Mouse (Mus musculus) C2C12 (cell line): ENCODE data around the gene Morn1. TPM values are rescaled to one million over a fixed set of nuclear protein-coding genes. Genes with fewer than 3 reads are reported as not detected.

Experiments used
- H3K27me3 ChIP-seq: one replicate; pipeline ENCODE4 v1.6.1; 2011; ENCODE audit not compliant: control insufficient read depth, insufficient read depth, insufficient read length
- H3K36me3 ChIP-seq: one replicate; pipeline ENCODE4 v1.6.1; 2011; ENCODE audit not compliant: control insufficient read depth, insufficient read depth
- H3K4me3 ChIP-seq: one replicate; pipeline ENCODE4 v1.5.1; 2011; ENCODE audit warnings: mild to moderate bottlenecking, control low read depth; ENCODE audit not compliant: poor library complexity, insufficient read depth, severe bottlenecking
- H3K79me2 ChIP-seq: one replicate; pipeline ENCODE4 v1.6.1; 2011; ENCODE audit not compliant: control insufficient read depth, insufficient read depth
- H3K79me3 ChIP-seq: one replicate; pipeline ENCODE4 v1.6.1; 2011; ENCODE audit warnings: low read depth, control low read depth
- H3ac ChIP-seq: one replicate; pipeline ENCODE3; 2011; ENCODE audit warnings: low read depth; ENCODE audit not compliant: control insufficient read depth, insufficient read length
- CEBPB ChIP-seq: IDR thresholded peaks from one replicate; pipeline ENCODE4 v1.6.1; 2011; ENCODE audit warnings: low read depth, mild to moderate bottlenecking, control low read depth, moderate library complexity
- CTCF ChIP-seq: IDR thresholded peaks from one replicate; pipeline ENCODE4 v1.5.1; 2011; ENCODE audit not compliant: control insufficient read depth, insufficient read depth, insufficient read length
- FOSL1 ChIP-seq: IDR thresholded peaks from one replicate; pipeline ENCODE4 v1.8.0; 2011; ENCODE audit warnings: mild to moderate bottlenecking, low read length; ENCODE audit not compliant: poor library complexity, insufficient read depth, severe bottlenecking
- MAX ChIP-seq: IDR thresholded peaks from one replicate; pipeline ENCODE4 v1.6.1; 2011; ENCODE audit warnings: mild to moderate bottlenecking, control low read depth
- MYOD1 ChIP-seq: IDR thresholded peaks from one replicate; pipeline ENCODE4 v1.6.1; 2011; ENCODE audit warnings: low read depth; ENCODE audit not compliant: control insufficient read depth, insufficient read length
- MYOG ChIP-seq: IDR thresholded peaks from one replicate; pipeline ENCODE4 v1.6.1; 2011; ENCODE audit not compliant: control insufficient read depth, insufficient read length; ENCODE audit errors: extremely low read depth
- USF1 ChIP-seq: IDR thresholded peaks from one replicate; pipeline ENCODE4 v1.6.1; 2011; ENCODE audit warnings: low read depth, mild to moderate bottlenecking, control low read depth, moderate library complexity
- polyA plus RNA-seq: library from polyadenylated mRNA; unstranded; fragments of >200 nt; fragmentation: generic; extraction: Trizol; gene quantifications from one replicate; pipeline ENCODE4 v1.2.1, GENCODE M21; 2012; ENCODE audit warnings: missing spikeins

Gene Morn1
- polyA plus RNA-seq, 1 experiment = 1.2 TPM

- H3K4me3 ChIP-seq = no peak overlapping the region
- peaks cover 30% of the 10 kb centered on the region for H3K36me3 ChIP-seq
- H3K27me3 ChIP-seq = no peaks in the 10 kb centered on the region
- peaks cover 72% of the 10 kb centered on the region for H3K79me3 ChIP-seq
- H3ac ChIP-seq = peak overlapping the region; percentile 14
- H3K79me2 ChIP-seq = peaks cover 94% of the 10 kb centered on the region
- TF ChIP-seq CEBPB (no peak), FOSL1 (no peak), MYOD1 (peak; percentile 68), CTCF (no peak), USF1 (no peak), MYOG (no peak), MAX (no peak)
These were observed 76.3 kb downstream of the Morn1 start for GRCm38 (mm10) chr4:155162433-155163319.

DNA sequence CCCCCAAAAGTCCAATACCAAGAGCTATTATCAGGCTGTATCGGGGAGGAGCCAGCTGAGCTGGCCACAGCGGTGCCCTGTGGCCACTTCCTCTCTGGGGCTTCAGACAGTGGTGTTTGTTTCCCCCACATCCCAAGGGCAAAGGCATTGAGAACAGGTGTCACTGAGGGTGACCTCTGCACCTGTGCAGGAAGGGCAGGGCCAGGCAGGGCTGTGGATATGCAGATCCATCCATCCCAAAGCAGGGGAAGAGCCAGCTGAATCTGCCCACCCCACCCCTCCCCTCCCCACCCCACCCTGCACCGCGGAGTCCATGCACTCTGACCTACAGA lies 76.9 kb downstream of the Morn1 start:
- Histone ChIP-seq H3K79me3 (peaks cover 78% of the 10 kb centered on the region), H3ac (no peak overlapping the region), H3K4me3 (no peak overlapping the region), H3K36me3 (peaks cover 23% of the 10 kb centered on the region), H3K79me2 (peaks cover 100% of the 10 kb centered on the region), H3K27me3 (no peaks in the 10 kb centered on the region)
- TF ChIP-seq FOSL1 (no peak), MYOD1 (peak; percentile 90)

- H3K4me3 ChIP-seq = no peak overlapping the region
- no peaks in the 10 kb centered on the region for H3K27me3 ChIP-seq
- H3K79me3 ChIP-seq = peaks cover 82% of the 10 kb centered on the region
- no peak for TF ChIP-seq MYOD1
- no peak for TF ChIP-seq MYOG
- TF ChIP-seq MAX = no peak
- TF ChIP-seq USF1 = no peak
- TF ChIP-seq CTCF = no peak
- TF ChIP-seq FOSL1 = no peak
- no peak for TF ChIP-seq CEBPB
- no peak overlapping the region for H3ac ChIP-seq
- peaks cover 100% of the 10 kb centered on the region for H3K79me2 ChIP-seq
- peaks cover 19% of the 10 kb centered on the region for H3K36me3 ChIP-seq
These were observed 77.3 kb downstream of the Morn1 start for GRCm38 (mm10) chr4:155163685-155164084.

DNA sequence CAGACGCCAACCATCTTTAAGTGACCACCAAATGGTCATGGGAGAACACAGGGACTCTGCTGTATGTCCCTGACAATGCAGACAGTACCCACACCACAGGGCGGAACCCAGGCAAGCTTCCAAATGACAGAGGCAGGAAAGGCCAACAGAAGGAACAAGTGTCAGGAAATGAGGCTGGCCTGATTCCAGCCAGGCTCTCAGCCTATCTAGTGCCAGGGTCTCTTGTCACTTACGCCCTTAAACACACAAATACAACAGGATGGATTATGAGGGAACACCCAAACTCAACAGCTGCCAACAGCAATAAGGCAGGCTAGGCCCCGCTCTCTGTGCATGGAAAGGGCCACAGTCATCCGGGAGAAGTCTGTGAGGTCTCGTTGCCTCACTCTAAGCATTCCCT lies 78.2 kb downstream of the Morn1 start:
- H3K36me3 ChIP-seq = peaks cover 11% of the 10 kb centered on the region
- H3K27me3 ChIP-seq = no peaks in the 10 kb centered on the region
- peaks cover 91% of the 10 kb centered on the region for H3K79me3 ChIP-seq
- no peak overlapping the region for H3ac ChIP-seq
- H3K79me2 ChIP-seq = peaks cover 100% of the 10 kb centered on the region
- TF ChIP-seq MYOD1 (peak; percentile 6), FOSL1 (no peak), MYOG (no peak)
- no peak overlapping the region for H3K4me3 ChIP-seq

DNA sequence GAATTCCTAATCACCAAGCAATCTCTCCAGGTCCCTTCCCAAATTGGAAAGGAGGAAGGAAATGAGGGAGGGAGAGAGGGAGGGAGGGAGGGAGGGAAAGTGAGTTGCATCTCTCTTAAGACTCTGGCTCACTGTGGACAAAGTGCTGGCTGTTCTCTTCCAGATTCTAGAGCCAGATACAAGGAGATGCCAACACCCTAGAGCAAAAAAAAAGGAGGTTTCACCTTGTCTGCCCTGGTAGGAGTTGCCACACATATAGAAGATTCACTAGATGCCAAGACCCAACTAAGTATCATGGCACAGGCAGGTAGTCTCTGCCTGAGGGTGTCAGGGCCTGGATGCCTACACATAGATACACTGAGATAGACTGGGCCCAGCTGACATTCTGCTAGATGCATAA lies 79.5 kb downstream of the Morn1 start:
- peaks cover 6% of the 10 kb centered on the region for H3K36me3 ChIP-seq

DNA sequence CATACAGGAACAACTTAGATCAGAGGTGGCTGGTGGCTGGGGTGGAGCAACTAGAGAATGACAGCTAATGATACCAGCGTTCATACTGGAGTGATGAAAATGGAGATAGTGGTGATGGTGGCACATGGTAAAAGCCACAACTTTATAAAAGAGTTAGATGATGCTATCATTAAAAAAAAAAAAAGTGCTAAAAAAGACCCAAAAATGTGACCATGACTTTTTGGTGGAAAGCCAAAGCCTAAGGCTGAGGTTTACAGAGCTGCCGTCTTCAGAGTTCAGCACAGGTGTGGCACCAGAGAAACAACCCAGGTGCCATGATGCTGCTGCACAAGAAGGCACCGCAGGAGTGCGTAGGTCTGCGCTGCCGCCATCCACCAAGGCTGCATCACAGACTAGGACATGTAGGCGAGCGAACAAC lies 82.5 kb downstream of the Morn1 start:
- Histone ChIP-seq H3K79me3 (peaks cover 95% of the 10 kb centered on the region), H3K79me2 (peaks cover 96% of the 10 kb centered on the region), H3K36me3 (peaks cover 6% of the 10 kb centered on the region), H3K4me3 (no peak overlapping the region), H3K27me3 (no peaks in the 10 kb centered on the region), H3ac (no peak overlapping the region)
- TF ChIP-seq USF1 (no peak), MYOD1 (no peak), MAX (no peak), FOSL1 (no peak), CTCF (no peak), CEBPB (no peak), MYOG (no peak)

More for the DNA sequence above, 79.5 kb downstream of the Morn1 start:
- Histone ChIP-seq H3K4me3 (no peak overlapping the region), H3K79me2 (peaks cover 100% of the 10 kb centered on the region), H3K27me3 (no peaks in the 10 kb centered on the region), H3K79me3 (peaks cover 95% of the 10 kb centered on the region), H3ac (no peak overlapping the region)
- no peak for TF ChIP-seq MAX
- no peak for TF ChIP-seq MYOD1
- TF ChIP-seq FOSL1 = no peak
- TF ChIP-seq CEBPB = no peak
- TF ChIP-seq CTCF = no peak
- TF ChIP-seq USF1 = no peak
- TF ChIP-seq MYOG = no peak
